Mouse (Mus musculus) cerebellum, adult 11-12 months (tissue): Measurements from ENCODE around the gene Smu1.
"Not testable (repeated sequence)": the region's sequence is repeated elsewhere in the genome, so short reads cannot be mapped to it uniquely, and the experiment has no call there.

Experiments
- DNase-seq: peaks from one replicate; pipeline ENCODE4 v3.0.0; 2022

Smu1 gene

GRCm38 (mm10) chr4:40757780-40758420 lies at the start of gene Smu1:
Gene Smu1, minus strand, starts transcription at chr4:40757923.
- peak; percentile 97 for DNase-seq

DNA sequence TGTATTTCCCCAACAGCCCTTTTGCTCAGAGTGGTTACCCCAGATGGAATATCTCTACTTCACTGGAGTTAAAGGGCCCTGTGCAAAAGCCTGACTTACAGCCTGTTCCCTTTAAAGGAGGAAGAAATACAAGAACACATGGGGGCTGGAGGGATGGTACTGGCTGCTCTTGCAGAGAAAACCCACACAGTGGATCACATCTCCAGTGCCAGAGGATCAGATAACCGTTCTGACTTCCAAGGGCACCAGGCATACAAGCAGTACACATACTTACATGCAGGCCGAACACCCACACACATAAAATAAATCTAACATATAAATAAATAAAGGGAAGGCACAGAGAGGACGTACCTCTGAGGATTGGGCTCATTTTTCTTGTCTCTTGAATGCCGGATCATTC lies 49.7 kb upstream of the Smu1 start:
- DNase-seq = no peak

DNA sequence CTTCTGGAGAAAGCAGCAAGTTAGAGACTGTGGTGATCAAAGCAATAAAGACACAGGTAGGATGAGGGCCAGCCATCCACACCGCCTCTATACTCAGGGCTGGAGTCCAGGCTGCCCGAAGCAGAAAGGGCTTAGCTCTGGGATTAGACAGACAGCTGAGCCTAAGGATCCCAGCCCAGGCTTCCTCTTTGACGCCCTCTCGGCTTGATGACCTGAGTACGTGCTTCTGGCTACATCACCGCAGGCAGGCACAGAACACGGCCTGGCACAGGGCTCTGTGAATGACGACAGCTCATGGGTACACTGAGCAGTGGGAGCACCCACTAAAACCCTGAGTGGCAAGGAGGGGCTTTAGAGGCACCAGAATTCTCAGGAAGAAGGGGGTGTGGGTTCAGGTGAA lies 47.7 kb upstream of the Smu1 start:
- DNase-seq = no peak

- no peak for DNase-seq
These were observed 45.1 kb upstream of the Smu1 start for GRCm38 (mm10) chr4:40802787-40803186.

DNA sequence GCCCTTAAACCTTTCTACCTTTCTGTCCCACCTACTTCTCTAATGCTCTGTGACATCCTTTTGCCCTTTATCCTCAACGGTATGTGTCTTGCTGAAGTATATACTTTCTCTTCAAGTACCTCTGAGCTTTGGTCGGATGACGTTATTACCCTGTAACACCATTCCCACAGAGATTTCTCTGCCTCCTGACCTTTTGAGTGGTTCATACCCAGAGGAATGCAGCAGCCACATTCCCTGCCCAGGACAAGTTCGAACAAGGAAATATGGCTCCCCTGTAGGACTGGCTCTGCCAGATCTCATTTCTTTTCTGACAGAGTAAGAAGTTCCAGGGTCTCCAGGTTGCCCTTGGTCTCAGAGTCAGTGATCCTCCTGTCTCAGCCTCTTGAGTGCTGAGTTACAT lies 44.2 kb upstream of the Smu1 start:
- no peak for DNase-seq

DNA sequence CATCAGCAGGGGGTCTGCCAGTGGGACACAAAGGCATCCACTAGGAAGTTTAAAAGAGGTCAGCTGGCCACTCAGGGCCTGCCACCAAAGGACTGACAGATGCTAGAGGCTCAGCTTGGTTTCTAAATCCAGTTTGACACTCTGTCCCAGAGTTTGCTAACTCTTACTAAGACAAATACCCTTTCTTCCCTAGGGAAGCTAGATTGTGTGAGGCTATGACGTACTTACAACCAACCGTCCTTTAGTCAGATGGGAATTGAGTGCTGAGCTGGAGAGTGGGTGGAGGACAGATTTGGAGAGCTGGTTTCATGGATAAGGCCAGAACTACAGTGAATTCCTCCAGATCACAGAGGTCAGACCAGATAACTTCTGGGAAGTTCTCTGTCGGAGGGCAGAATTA lies 43.1 kb upstream of the Smu1 start:
- DNase-seq = no peak

GRCm38 (mm10) chr4:40798833-40799555 lies 41.3 kb upstream of the Smu1 start:
- not testable (repeated sequence) for DNase-seq

DNA sequence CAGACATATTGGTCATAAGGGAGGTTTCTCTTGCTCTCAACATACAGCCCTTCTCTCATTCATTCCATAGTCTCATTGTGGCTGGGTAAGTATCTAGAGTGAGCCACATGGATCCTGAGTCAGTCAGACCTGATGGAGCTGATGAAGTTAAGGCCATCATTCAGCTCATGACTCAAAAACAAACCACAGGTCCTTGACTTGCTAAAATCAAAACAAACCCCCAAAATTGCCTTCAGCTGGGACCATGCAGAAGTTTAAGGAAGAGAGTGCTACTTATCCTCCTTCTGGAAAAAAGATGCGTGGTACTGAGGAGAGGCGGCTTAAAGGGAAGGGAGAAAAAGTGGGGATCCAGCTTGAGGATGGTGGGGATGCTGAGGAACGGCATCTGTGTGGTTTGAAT lies 38.0 kb upstream of the Smu1 start:
- DNase-seq = no peak

- DNase-seq = no peak
These were observed 36.6 kb upstream of the Smu1 start for GRCm38 (mm10) chr4:40794320-40794719.

GRCm38 (mm10) chr4:40791176-40791575 lies 33.5 kb upstream of the Smu1 start:
- DNase-seq = no peak

GRCm38 (mm10) chr4:40786578-40786977 lies 28.9 kb upstream of the Smu1 start:
- no peak for DNase-seq

DNA sequence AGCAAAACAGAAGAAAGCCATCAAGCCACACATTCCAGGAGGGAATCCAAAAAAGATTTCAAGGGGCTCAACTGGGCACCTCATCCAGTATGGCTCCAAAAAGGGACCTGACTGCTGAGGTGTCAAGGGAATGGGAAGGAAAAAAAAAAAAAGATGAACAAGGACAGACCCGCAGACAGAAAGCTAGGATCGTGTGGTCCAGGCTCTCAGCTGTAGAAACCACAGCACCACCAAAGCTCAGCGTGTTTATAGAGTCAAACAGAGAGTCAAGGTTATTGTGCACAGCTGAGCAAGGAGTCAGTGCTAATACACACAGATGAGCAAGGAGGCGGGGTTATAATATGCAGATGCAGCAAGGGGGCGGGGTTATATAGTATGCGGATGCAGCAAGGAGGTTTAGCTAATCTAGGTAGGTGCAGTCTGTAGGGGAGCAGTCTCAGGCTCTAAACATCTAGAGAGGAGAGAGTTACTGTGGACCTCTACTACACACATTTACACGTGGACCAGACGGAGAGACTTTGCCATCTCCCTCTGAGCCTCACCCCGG lies 28.0 kb upstream of the Smu1 start:
- no peak for DNase-seq

DNA sequence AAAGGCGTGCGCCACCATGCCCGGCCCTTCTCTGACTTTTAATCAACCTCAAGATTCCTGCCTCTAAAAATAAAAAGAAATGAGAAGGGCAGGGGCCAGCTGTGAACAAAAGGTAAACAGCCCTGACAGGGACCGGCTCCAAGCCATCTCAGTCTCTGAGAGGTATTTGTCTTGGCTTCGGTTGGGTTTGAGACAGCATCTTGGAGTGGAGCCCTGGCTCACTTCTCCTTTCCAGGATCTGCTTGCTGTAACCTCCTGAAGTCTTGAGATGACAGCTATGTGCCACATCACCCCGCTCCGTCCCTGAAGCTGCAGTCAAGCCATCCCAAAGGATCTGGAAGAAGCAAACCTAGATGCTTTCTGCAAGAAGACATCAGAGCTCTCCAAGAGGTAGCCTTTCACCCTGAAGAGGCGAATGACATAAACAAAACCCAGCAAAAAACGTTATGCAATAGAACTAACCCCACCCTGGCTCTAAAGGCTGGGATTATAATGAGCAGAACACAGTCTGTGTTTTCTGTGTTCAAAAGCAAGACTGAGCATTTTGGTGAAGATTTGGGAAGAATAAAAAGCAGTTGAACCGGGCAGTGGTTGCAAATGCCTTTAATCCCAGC lies 26.9 kb upstream of the Smu1 start:
- no peak for DNase-seq

DNA sequence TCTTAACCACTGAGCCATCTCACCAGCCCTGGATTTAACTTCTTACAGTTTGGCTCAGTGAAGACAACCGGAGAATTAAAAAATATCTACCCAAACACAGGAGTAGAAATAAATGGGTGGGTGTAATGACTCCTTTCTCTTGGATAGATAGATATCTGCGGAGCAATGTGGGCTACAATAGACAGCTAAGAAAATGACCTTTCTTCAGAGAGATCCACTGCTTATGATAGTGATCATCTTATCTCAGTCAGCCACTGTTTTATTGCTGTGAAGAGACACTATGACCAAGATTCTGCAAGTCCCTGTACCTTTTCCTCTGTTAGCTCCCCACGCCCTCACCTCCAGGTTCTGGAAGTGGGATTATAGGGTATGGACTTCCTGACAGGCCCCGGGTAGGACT lies 25.3 kb upstream of the Smu1 start:
- DNase-seq = no peak

GRCm38 (mm10) chr4:40781797-40782495 lies 24.2 kb upstream of the Smu1 start:
- DNase-seq = no peak

DNA sequence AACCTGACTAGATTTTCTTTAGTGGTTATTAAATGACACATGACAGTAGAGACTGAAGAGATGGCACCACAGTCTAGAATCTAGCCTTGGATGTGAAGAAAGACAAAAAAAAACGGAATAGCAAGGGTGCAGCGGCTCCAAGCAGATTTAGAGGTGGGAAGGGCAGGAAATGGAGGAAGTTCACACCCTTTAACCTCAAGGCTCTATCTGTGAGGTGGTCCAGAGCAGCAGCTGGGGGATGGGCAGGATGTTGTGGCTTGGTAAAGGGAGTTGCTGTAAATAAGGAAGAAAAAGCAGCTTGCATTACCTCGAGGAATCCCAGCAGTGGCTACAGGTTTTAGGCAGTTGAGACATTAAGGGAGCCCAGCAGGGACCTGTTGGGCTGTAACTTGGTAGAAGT lies 23.4 kb upstream of the Smu1 start:
- no peak for DNase-seq

- DNase-seq = no peak
These were observed 20.9 kb upstream of the Smu1 start for GRCm38 (mm10) chr4:40778656-40779055.

DNA sequence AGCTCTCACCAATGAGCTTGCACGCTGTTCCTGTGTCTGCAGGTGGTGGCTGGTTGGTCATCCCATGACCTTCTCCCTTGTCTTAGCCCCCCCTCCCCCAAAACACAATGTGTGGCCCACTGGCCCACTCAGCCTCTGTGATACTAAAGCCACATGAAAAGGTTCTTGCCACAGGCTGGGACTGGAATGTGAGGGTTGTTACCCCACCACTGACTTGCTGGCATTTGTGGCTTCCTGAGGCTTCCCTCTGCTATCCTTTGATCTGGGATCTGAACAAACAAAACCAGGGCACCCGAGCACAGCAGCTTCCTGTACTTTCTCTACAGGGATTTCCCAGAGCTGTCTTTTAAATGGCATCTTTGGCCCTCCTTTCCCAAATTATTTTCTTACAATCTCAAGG lies 19.4 kb upstream of the Smu1 start:
- DNase-seq = no peak

DNA sequence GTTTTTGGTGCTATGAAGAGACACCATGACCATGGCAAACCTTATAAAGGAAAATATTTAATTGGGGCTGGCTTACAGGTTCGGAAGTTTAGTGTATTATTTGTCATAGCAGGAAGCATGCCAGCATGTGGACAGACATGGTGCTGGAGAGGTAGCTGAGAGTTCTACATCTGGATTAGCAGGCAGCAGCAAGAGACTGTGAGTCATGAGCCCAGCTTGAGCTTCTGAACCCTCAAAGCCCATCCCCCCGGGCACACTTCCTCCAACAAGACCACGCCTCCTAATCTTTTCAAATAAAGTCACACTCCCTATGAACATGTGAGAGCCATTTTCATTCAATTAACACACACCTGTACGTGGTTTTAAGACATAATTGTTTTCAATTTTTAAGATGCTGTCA lies 18.7 kb upstream of the Smu1 start:
- DNase-seq = no peak

- DNase-seq = peak; percentile 29
These were observed 16.8 kb upstream of the Smu1 start for GRCm38 (mm10) chr4:40774279-40775259.

DNA sequence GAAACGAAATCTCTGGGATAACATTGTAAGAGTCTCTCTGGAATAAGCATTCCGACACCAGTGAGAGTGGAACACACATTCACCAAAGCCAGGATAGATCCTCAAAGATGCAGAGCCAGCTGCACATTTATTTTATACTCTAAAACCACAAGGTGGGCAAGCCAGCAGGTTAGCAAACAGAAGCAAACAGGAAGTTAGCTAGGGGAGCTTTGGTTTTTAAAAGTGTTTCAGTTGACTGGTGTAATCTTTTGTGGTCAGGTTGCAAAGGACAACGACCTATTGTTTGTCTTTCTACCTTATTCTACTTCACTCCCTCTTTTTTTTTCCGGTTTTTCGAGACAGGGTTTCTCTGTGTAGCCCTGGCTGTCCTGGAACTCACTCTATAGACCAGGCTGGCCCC lies 2.2 kb upstream of the Smu1 start:
- no peak for DNase-seq

GRCm38 (mm10) chr4:40757157-40757779 lies 455 bp downstream of the Smu1 start:
- peak; percentile 29 for DNase-seq
